In the genomic region with DNA sequence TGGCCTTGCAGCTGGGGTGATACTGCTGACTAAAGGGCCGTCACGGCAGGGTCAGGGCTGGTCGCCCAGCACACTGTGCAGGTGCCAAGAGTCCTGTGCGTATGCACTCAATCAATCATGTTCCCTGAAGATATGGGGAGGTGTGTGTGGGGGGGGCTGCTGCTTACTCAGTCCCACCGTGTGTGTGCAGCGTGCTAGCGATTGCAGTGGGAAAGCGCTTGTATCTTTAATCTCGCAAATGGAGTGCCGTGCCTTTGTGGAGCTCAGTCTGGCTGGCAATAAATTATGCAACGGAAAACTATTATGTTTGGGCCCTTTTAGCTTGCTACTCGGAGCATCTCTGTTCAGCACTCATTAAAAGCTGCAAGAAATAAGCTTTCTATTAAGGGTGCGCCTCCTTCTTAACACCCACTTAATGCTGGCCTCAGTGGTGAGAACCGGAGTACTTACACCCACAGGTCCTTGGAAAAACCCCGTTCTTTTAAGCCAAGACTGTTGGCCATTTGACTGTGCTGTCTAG, we compare ENCODE assay signal across 8 mouse cellular contexts. TPM values are rescaled to one million over a fixed set of nuclear protein-coding genes. Genes with fewer than 3 reads are reported as not detected.
DNase-seq lines count a peak whose midpoint lies in the region; ATAC-seq lines count a peak whose summit lies in the region.
"Had no signal": no experiment of that assay in that cellular context is flagged by ENCODE, and none has a peak within 500 bp of the region (broad histone marks: within the 10 kb centered on the region; RNA-seq: fewer than 3 reads in every experiment).

No protein-coding gene starts in this region.

- H3K4me1 ChIP-seq in kidney, embryonic 16.5 days (ENCODE audit: insufficient read depth, low read length) = peaks cover 11% of the 10 kb centered on the region
- H3K4me1 ChIP-seq in forebrain, embryonic 11.5 days (replicated peaks; ENCODE audit: control insufficient read depth, insufficient read depth, low read length) = peaks cover 6% of the 10 kb centered on the region; the same call in 1 of the 2 replicates
- H3K4me1 ChIP-seq in neural tube, embryonic 14.5 days (ENCODE audit: control insufficient read depth, insufficient read depth, low read length) = peaks cover 3% of the 10 kb centered on the region; the same call in 1 of the 2 replicates
- H3K4me1 ChIP-seq in liver, embryonic 11.5 days (replicated peaks; ENCODE audit: control insufficient read depth, insufficient read depth, low read length) = peaks cover 11% of the 10 kb centered on the region

- no peaks in the 10 kb centered on the region for H3K9me3 ChIP-seq in kidney, embryonic 16.5 days (ENCODE audit: low read length)
- no peaks in the 10 kb centered on the region for H3K9me3 ChIP-seq in forebrain, embryonic 11.5 days (ENCODE audit: control insufficient read depth, low read length)
- H3K9me3 ChIP-seq in neural tube, embryonic 14.5 days (ENCODE audit: control insufficient read depth, low read length) = no peaks in the 10 kb centered on the region
- H3K9me3 ChIP-seq in liver, embryonic 11.5 days (ENCODE audit: control insufficient read depth, low read length) = no peaks in the 10 kb centered on the region

- WGBS in kidney, embryonic 16.5 days = 25% methylated on average over 15 of the region's 15 CpGs
- WGBS in forebrain, embryonic 11.5 days = 37% methylated on average over 15 of the region's 15 CpGs
- 19% methylated on average over 15 of the region's 15 CpGs for WGBS in neural tube, embryonic 14.5 days
- WGBS in liver, embryonic 11.5 days = 59% methylated on average over 15 of the region's 15 CpGs

- H3K27me3 ChIP-seq in kidney, embryonic 16.5 days (ENCODE audit: insufficient read depth, low read length) = no peaks in the 10 kb centered on the region
- H3K27me3 ChIP-seq in forebrain, embryonic 11.5 days (ENCODE audit: control insufficient read depth, insufficient read depth, low read length) = no peaks in the 10 kb centered on the region
- H3K27me3 ChIP-seq in neural tube, embryonic 14.5 days (ENCODE audit: control insufficient read depth, insufficient read depth, low read length) = no peaks in the 10 kb centered on the region
- H3K27me3 ChIP-seq in liver, embryonic 11.5 days (replicated peaks; ENCODE audit: control insufficient read depth, insufficient read depth, low read length) = no peaks in the 10 kb centered on the region

- H3K27ac ChIP-seq in kidney, embryonic 16.5 days (ENCODE audit: low read length) = no peak overlapping the region
- peak overlapping the region; percentile 68 for H3K27ac ChIP-seq in forebrain, embryonic 11.5 days (ENCODE audit: low read depth, low read length)
- H3K27ac ChIP-seq in neural tube, embryonic 14.5 days (ENCODE audit: low read depth, low read length) = no peak overlapping the region
- H3K27ac ChIP-seq in liver, embryonic 11.5 days (ENCODE audit: low read depth, low read length) = no peak overlapping the region

- no peak overlapping the region for H3K4me3 ChIP-seq in kidney, embryonic 16.5 days (ENCODE audit: low read length)
- no peak overlapping the region for H3K4me3 ChIP-seq in forebrain, embryonic 11.5 days (ENCODE audit: low read depth, low read length)
- H3K4me3 ChIP-seq in neural tube, embryonic 14.5 days (ENCODE audit: low read depth, low read length) = no peak overlapping the region
- H3K4me3 ChIP-seq in liver, embryonic 11.5 days (ENCODE audit: low read depth, low read length) = no peak overlapping the region

- ATAC-seq in kidney, embryonic 16.5 days (ENCODE audit: low FRiP score, low TSS enrichment) = peak; percentile 54; the same call in 1 of the 2 replicates
- ATAC-seq in forebrain, embryonic 11.5 days (replicated peaks; ENCODE audit: low FRiP score) = peak; percentile 64
- ATAC-seq in neural tube, embryonic 14.5 days (ENCODE audit: low read depth) = peak; percentile 79; the same call in 1 of the 2 replicates
- ATAC-seq in liver, embryonic 11.5 days (replicated peaks; ENCODE audit: low FRiP score) = no peak

- DNase-seq in kidney, postnatal 25 days = no peak
- no peak for DNase-seq in forebrain, embryonic 11.5 days (ENCODE audit: low spot score)
- DNase-seq in heart, postnatal 4 days = peak; percentile 71
- DNase-seq in thymus, postnatal 25 days = no peak
- no peak for DNase-seq in liver, embryonic 11.5 days (ENCODE audit: low spot score)
- DNase-seq: right cerebral cortex, postnatal 4 days had no signal

- H3K4me2 ChIP-seq in kidney, embryonic 16.5 days (replicated peaks; ENCODE audit: low read depth, low read length) = peak overlapping the region; percentile 24; the same call in 1 of the 2 replicates
- 0 out of 2 replicates have a peak overlapping the region, but pooled peaks have one; percentile 3 for H3K4me2 ChIP-seq in forebrain, embryonic 11.5 days (ENCODE audit: low read depth, low read length, severe bottlenecking)
- 0 out of 2 replicates have a peak overlapping the region, but pooled peaks have one; percentile 1 for H3K4me2 ChIP-seq in neural tube, embryonic 14.5 days (ENCODE audit: low read depth, low read length)
- H3K4me2 ChIP-seq in liver, embryonic 11.5 days = no peak overlapping the region

- H3K36me3 ChIP-seq in kidney, embryonic 16.5 days (ENCODE audit: insufficient read depth, low read length) = no peaks in the 10 kb centered on the region
- H3K36me3 ChIP-seq in forebrain, embryonic 11.5 days (ENCODE audit: control insufficient read depth, insufficient read depth, low read length) = no peaks in the 10 kb centered on the region
- H3K36me3 ChIP-seq in neural tube, embryonic 14.5 days (ENCODE audit: control insufficient read depth, insufficient read depth, low read length) = no peaks in the 10 kb centered on the region
- no peaks in the 10 kb centered on the region for H3K36me3 ChIP-seq in liver, embryonic 11.5 days (ENCODE audit: control insufficient read depth, insufficient read depth, low read length)

- H3K9ac ChIP-seq in kidney, embryonic 16.5 days (replicated peaks; ENCODE audit: low read length) = no peak overlapping the region; the same call in 1 of the 2 replicates
- H3K9ac ChIP-seq in forebrain, embryonic 11.5 days (ENCODE audit: low read length) = no peak overlapping the region; the same call in 1 of the 2 replicates
- H3K9ac ChIP-seq in neural tube, embryonic 14.5 days (replicated peaks; ENCODE audit: low read depth, low read length) = no peak overlapping the region; the same call in 1 of the 2 replicates
- H3K9ac ChIP-seq in liver, embryonic 11.5 days (ENCODE audit: low read depth, low read length) = no peak overlapping the region

RNA-seq across cellular contexts. Expression of a gene that starts 8.7 kb away (rescaled TPM):
- 5.0 and 5.5 TPM in 2 replicates for polyA plus RNA-seq in kidney, embryonic 16.5 days (2015; fragmentation: Nextera tagmentation; extraction: Ambion mirVana)
- polyA plus RNA-seq in forebrain, embryonic 11.5 days (2014; fragmentation: Nextera tagmentation; extraction: Ambion mirVana) = 5.2 and 5.4 TPM in 2 replicates
- total RNA-seq in heart, postnatal 4 days (2021) = 10 to 100 TPM; 91.0 to 95.1 TPM
- polyA plus RNA-seq in neural tube, embryonic 14.5 days (2014; fragmentation: Nextera tagmentation; extraction: Ambion mirVana) = 2.1 and 3.5 TPM in 2 replicates
- 2.9 and 3.6 TPM in 2 replicates for polyA plus RNA-seq in liver, embryonic 11.5 days (2014; fragmentation: Nextera tagmentation; extraction: Ambion mirVana)
